Mouse (Mus musculus): ENCODE results near the gene Cercam.
A peak's percentile ranks its signal among the peaks of the same experiment; 100 is the strongest.
"Not testable (repeated sequence)": the region's sequence is repeated elsewhere in the genome, so short reads cannot be mapped to it uniquely, and the experiment has no call there.

Gene Cercam

DNA sequence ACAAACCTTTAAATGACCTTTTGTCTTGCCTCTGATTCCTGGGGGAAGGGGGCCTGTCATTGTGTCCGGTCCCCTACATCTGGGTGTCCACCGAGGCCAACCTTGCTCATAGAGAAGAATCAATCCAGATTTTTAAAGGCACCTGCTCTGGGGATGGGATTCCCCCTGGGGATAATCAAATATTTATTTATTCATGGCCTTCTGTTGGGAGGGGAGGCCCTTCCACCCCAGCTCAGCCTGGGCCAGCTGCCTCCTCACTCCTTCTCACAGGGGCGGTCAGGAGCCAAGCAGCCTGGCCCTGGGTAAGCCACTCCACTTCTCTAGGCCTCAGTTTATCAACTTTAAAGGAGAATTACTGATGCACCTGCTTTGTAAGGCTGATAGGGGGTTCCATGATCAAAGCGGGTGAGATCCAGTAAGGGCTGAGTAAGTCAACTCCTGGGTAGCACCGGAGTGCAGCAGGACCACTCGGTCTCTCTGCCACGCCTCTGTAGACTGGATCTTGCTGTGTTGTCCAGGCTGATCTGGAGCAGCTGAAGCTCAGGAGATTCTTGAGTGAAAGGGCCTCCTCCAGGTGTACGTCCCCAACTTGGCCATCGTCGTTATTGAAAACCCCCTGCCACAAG lies 13.3 kb upstream of the Cercam start:
- DNase-seq: no peak

DNA sequence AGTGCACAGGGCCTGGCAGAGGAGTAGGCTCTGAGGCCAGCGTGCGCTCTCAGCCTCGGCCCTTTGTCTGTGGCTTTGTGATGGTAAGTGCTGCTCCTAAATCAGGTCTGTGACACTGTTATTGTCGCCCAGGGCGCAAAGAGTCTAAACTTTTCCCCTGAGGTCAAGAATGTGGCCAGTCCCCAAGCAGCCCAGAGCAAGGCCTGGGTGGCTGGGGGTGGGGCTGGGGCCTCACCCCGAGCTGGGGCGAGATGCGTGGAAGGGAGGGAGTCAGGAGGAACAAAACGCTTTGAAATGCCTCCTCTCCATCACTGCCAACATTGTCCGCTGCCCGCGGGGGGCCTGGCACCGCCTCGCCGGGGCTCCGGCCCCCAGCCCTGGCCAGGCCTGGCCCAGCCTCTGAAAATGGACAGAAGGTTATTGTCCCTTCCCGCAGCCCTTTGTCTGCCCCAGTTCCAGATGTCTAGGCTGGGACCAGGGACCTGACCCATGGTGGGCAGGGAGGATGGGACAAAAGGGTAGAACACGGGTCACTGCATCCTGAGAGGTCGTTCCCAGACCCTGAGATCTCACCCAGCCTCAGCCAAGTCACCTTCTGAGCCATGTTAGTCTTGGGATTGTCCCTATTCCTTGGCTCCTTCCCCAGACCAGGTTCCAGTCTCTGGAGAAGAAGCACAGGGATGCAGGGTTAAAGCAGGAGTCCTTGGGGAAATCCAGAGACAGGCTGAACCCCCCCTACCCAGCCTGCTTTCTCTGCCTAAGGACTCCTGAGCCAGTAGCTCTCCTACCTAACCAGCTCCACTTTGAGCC lies 12.3 kb upstream of the Cercam start:
- DNase-seq: peak; percentile 82

DNA sequence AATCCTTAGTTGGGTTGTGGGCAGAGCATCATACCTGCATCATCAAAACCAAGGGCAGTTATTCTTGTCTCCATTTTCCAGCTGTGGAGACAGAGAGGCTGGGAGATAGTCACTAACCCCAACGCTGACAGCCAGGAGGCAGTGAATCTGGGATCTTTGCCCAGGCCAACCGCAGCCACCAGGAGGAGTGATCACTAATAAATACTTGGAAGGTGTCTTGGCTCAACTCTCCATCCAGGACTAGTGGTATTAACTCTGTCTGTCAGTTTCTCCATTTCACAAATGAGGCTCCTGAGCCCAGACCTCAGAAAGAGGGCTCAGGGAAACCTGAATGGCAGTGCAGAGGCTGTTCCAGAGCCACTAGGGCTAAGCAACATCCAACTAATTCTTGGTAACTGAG lies 11.6 kb upstream of the Cercam start:
- DNase-seq: no peak

DNA sequence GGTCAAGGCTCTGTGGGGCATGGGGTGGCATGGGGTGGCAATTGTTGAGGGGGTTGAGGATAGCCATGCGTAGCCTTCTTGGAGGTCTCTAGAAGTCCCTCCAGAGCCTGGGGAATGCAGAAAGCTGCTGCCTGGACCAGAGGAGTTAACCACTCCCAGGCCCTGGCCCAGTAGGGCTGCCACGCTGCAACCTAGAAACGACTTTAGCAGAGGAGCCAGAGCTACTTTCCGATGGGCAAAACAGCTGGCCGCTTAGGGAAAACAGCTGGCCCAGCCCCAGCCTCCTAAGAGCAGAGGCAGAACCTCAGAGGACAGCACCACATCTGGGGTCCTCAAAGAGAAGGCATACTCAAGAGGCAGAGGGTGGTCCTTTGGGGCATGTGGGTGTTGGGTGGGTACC lies 11.0 kb upstream of the Cercam start:
- DNase-seq: no peak

DNA sequence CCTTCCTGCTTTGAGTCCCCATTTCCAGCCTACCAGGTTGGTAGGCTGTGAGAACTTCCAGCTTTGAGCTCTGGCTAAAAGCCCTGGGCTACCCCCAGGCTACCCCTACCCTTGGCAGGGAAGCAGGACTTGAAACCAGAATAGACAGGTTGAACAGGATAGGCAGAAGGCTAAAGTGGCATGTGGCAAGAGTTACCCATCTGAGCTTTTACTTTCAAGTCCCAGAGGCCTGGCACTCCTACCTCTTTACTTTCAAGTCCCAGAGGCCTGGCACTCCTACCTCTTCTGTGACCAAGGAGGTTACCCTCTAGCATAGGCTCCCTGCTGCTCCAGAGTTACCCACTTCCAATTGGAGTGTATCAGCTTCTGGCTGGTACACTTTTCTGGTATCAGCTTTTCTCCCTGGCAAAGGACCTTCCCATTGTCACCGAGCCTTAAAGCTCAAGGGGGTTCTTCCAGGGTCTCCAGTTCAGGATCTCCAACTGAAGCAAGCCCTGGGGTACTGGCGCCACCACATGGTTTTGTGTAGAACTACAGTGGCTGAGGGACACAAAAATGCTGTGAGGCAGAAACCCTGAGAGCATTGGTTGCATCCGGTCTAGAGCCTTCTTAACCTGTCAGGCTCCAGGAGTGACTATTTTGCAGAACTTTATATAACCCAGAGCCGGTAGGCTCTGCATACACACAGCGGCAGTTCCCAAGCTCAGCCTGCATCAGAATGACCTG lies 10.1 kb upstream of the Cercam start:
- DNase-seq: peak; percentile 76

DNA sequence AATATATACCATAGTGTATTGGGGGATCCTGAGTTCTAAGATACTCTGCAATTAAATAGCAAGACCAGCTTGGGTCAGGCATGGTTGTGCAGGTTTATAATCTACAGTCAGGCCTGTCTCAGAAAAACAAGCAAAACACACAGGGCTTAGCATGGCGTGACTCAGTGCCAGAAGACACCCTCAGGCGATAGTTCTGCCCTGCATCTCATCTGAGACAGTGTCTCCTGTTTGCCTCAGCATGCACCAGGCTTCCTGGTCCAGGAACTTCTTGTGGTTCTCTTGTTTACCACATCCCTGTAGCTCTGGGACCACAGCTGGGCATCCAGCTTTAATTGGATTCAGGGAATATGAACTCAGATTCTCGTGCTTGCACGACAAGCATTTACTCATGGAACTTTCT lies 3.8 kb upstream of the Cercam start:
- DNase-seq: no peak

DNA sequence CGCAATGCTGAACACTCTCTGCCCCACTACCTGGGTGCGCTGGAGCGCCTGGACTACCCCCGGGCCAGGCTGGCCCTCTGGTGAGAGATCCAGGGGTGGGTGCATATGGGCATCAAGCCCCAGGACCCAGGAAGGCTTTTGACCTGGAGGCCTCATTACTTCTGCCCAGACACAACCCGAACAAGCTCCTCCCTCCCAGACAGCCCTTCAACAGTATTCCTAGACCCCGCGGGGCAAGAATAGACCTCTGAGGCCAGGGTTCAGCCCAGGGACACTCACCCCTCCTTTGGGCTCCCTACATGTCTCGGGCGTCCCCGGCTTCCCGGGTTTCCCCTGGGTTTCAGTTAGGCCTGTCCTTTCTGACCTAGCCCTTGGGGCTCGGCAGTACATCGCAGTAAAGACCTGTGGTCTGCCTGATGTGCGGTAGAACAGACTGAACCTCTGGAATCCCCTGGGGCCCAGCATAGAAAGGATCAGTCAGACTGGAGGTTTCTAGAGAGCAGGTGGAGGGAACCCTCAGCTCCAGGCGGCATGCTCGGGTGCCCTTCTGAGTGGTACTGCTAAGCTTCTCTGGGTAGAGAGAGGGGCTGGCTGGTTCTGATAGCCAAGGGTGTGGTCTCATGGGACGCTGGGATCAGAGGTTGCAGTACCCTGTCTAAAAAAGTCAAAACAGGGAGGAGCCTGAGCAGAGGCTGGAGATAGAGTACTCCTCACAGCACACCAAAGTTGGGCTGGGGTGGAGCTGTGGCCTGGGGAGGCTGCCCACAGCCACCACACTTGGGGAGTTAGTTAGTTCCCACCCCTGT lies 885 bp downstream of the Cercam start:
- DNase-seq: peak; percentile 59

DNA sequence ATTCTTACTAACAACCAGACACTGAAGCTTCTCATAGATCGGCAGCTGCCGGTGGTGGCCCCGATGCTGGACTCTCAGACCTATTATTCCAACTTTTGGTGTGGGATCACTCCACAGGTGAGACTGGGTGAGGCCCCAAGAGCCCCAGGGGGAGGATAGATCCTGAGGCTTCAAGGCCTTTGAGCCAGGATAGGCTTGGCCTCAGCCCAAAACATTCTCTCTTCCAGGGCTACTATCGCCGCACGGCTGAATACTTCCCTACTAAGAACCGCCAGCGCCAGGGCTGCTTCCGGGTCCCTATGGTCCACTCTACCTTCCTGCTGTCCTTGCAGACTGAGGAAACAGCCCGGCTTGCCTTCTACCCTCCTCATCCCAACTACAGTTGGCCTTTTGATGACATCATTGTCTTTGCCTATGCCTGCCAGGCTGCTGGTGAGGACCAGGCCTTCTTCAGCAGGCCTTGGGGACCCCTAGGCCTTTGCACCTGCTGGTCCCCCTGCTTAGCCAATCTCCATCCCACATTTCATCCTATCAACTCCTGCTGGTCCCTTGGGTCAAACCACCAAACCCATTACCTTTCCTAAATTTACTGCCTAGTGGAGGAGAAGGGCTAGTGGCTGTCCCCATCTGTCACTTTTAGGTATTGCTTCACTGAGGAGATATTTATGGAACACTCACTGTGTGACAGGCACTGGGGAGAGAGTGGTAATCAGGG lies 3.8 kb downstream of the Cercam start:
- no peak for DNase-seq

DNA sequence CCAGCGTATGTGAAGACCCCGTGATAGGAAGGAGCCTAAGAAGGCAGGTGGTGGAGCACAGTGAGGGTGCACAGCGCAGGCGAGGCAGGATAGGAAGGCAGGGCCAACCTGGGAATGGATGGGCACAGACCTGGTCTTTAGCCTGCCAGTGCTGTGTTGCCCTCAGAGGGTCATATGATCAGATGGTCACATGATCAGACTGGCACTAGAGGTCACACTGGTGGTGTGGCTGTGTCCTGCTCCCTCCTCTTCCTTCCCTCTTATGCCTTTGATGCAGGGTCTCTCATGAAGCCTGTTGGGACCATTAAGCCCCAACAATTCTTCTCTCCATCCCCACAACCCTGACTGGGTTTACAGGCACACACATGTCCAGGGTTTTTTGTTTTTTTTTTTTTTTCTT lies 4.8 kb downstream of the Cercam start:
- DNase-seq: no peak

DNA sequence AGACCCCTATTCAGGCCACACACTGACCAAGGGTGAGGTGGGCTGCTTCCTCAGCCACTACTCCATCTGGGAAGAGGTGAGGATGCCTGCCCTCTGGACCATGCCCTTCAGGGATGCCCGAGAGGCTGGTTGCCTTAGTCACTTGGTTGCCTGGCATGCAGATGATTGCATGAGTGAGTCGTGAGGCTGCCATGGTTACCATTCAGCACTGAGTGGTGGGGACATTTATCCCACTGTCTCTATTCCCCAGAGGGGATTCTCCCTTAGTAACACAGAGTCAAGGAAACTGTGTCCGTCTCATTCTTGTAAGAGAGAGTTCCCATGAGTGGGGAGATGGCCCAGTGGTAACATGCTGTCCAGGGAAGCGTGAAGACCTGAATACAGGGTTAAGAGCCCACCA lies 9.1 kb downstream of the Cercam start:
- no peak for DNase-seq

DNA sequence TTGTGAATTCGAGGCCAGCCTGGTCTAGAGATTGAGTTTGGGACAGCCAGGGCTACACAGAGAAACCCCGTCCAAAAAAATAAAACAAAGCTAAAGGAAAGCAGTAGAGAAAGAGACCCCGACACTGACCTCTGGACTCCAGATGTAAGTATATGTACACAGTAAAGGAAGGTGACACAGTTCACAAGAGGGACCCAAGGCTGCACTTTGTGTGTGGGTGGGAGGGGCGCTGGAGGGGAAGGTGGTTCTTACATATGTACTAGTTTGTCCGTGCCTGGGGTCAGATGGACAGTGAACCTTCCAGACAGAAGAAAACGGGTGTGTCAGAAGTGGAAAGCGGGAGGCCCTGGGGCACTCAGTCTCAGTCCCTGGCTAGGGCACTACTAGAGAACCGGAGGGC lies 10.2 kb downstream of the Cercam start:
- DNase-seq: no peak

DNA sequence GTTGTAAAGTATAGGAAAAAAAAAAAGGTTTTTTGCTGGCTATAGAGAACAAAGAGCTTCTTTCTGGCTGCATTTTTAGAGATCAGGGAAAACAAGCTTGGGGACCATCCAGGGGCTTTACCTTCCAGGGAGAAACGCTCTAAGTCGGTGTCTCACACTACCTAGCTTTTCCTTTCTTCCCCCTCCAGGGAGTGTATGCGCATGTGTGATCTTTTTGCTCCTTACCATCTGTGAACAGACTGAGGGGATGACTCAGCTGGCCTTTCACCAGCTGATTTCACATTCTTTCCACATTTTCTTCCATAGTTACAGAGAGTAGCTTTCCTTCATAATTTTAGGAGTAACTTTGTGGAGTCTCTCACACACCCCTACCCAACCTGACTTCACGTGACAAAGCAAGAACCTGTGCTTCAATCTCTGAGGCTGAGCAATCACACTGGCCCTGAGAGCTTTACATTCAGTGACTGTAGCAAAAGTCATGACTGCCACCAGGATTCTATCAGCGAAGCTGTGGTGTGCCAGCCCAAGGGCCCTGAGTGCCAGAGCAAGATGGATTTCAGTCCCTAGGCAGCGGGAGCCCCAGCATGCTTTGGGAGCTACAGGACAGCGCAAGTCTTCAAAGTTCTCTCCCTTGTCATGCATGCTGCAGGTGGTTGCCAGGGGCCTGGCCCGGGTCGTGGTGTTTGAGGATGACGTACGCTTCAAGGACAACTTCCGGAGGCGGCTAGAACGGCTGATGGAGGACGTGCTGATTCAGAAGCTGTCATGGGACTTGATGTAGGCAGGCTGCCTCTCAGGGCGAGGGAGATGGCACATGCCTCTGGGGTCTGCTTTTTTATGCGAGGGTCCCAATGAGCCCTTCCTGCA lies 11.2 kb downstream of the Cercam start:
- no peak for DNase-seq

DNA sequence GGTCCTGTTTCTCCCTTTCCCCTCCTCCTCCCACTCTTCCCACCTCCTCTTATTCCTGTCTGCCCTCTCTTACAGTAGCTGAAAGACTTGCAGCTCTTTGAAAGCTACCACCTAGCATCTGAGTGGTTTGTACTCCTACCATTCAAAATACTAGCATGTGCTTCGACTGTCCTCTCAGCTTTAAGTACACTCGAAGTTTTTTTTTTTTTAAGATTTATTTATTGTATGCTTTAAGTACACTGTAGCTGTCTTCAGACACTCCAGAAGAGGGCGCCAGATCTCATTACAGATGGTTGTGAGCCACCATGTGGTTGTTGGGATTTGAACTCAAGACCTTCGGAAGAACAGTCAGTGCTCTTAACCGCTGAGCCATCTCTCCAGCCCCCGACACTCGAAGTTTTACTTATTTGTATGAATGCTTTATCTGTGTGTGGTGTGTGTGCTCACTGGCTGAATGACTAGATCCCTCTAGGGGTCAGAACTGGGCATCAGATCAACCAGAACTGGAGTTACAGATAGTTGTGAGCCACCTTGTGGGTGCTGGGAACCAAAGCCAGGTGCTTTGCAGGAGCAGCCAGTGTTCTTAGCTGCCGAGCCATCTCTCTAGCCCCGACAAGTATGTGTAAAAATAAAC lies 17.8 kb downstream of the Cercam start:
- DNase-seq: not testable (repeated sequence)

DNA sequence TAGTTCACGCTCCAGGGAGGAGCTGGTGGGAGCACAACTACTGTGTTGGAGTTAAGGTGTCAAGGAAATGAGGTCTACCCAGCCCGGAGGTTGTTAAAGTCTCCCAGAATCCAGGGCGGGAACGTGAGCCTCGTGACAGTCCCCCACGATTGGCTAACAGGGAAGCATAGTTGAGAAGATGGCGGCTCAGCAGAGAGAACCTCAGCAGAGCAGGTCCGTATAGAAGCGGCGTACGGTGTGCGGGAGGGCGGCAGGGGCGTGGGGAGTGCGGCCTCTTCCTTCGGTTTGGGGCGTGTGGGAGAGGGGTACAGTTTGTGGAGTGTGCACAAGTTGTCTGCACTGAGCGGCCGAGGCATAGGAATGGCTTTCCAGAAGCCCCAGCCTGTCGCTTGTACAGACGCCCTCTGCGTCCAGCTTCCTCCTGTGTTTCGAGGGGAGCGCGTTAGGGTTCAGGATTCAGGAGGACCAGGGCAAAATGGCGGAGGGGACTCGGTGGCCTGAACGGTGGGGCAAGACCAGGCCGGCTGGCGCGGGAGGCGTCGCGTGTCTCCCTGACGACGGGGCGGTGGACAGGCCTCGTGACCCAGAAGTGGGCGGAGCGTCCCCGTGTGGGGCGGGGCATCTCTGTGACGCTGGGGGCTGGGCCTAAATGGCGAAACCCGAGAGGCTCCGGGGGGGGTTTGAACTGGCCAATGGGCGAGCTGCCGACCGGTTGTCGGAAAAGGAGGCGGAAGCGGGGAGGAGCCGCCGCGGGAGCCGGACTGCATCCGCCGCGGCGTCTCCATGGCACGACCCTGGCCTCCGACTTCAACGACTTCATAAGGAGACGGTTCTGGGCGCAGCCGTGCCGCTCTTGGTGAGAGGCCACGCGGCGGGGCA lies 20.3 kb downstream of the Cercam start, which contains the start of gene Odf2:
Odf2 (plus strand) TSS at position 156 of the 879 bp plus-strand sequence.
- DNase-seq: peak; percentile 99

DNA sequence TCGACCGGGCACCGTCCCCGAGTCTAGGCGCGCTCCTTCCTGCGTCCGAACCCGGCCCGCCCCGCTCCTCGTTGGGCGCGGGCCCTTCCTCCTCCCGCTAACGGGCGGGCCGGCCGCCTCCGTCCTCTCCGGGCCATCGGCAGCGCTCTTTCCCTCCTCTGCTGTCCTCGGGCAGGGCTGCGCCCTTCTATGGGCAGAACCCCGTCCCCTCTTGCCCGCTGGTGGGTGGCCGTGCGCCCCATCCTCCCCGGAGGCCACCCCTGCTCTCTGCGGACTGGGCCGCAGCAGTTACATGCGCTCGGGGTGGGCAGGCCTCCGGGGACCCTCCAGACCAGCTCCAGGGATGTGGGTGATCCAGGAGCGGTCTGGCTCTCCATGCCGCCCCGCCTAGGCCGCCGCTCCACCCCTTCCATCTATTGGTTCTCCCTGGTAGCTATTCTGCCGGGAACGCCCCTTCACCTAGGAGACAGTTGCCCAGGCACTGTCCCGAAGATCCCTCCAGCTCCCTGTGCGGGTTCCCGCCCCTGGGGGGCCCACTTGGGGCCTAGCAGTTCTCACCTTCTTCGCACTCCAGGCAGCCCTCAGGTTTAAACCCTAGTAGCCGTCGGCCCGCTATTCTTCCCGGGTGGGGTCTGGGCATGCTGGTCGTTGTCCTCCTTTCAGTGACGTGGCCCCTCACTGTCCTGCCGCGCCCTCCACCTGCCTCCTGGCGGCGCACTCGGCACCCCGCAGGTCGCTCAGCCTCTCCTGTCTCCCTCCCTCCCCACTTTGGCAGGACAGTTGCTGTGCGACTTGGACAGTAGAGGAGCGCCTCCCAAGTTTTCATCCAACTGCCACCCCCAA lies 21.2 kb downstream of the Cercam start:
- peak; percentile 91 for DNase-seq

DNA sequence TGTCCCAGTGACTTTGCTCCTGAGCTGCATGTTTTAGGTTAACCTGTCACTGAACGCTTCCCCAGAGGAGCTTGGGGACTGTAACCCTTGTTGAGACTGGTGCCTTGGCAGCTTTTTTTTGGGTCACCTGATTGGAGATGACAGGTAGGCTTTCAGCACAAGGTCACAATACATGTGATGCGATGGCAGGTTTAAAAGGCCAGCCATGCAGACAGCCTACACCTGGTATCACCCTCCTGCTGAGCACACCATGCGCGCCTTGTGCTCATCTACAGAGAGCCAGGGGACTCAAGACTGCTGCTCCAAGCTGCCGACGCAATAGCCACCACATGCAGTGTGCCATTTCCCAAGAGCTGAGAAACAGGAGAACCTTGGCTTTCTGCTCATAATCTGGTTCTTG lies 22.8 kb downstream of the Cercam start:
- DNase-seq: no peak

DNA sequence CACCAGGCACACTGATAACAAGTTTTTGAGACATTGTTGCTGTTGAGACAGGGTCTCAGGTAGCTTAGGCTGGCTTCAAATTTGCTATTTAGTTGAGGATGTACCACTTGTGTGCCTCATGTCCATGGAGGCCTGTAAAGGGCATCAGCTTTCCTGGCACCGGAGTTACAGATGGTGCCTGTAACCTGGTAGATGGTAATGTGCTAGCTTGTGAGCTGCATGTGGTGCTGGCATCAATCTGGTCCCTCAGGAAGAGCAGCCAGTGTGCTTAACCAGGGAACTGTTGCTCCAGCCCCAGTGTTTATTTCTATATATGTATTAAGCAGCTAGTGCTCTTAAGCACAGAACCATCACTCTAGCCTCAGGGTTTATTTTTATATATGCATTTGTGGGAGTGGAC lies 27.1 kb downstream of the Cercam start:
- no peak for DNase-seq

DNA sequence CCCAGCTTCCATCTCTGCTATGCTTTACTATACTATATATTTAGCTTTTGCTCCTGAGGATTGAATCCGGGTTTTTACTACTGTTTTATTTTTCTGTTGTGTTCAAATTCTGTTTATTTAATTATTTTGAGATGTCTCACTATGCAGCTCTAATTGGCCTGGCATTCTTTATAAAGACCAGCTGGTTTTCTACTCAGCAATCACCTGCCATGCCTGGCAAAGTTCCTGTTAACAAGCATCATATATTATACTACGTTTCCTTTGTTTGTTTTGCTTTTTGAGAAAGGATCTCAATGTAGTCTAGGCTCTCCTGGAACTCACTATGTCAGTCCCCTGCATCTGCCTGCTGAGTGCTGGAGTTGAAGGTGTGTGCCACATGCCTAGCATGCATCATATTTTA lies 28.4 kb downstream of the Cercam start:
- DNase-seq: no peak

DNA sequence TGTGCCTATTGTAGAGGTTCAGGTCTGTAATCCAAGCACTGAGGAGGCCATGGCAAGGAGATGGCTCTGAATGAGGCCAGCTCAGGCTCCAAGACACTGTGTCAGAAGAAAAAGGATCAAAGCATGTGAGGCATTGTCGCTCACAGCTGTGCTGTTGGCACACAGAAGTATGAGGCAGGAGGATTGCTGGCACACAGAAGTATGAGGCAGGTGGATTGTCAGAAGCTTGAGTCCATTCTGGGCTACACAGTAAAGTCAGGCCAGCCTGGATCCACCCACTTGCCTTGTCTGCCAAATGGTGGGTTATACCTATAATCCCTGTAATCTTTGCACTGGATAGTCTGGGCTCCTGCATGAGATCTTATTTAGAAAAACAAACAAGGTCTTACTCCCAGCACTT lies 29.1 kb downstream of the Cercam start:
- no peak for DNase-seq

Data from embryo, embryonic 11 days (tissue).